Mouse (Mus musculus): Measurements from ENCODE around the gene Wfdc12. TPM values are rescaled to one million over a fixed set of nuclear protein-coding genes. Genes with fewer than 3 reads are reported as not detected.
"Not testable (repeated sequence)": the region's sequence is repeated elsewhere in the genome, so short reads cannot be mapped to it uniquely, and the experiment has no call there.

Gene Wfdc12
- not detected in 2 replicates for polyA plus RNA-seq (2016; fragmentation: Nextera tagmentation; extraction: Ambion mirVana)

- 92% methylated on average over 6 of the region's 6 CpGs for WGBS
- Histone ChIP-seq H3K4me3 (no peak within 1 kb of the TSS), H3K4me1 (no peaks in the 10 kb centered on the region), H3K36me3 (no peaks in the 10 kb centered on the region), H3K9me3 (replicated peaks) (no peaks in the 10 kb centered on the region), H3K27ac (no peak within 1 kb of the TSS), H3K27me3 (ENCODE audit: low read depth, poor library complexity, severe bottlenecking) (no peaks in the 10 kb centered on the region)
- no peak for DNase-seq (ENCODE audit: low spot score)
Measured at GRCm38 (mm10) chr2:164190576-164190975, at the start of gene Wfdc12. Wfdc12 (minus strand) TSS chr2:164190608.

- Histone ChIP-seq H3K27me3 (ENCODE audit: low read depth, poor library complexity, severe bottlenecking) (no peaks in the 10 kb centered on the region), H3K36me3 (no peaks in the 10 kb centered on the region), H3K4me1 (no peaks in the 10 kb centered on the region), H3K27ac (no peak within 1 kb of the TSS), H3K9me3 (replicated peaks) (no peaks in the 10 kb centered on the region), H3K4me3 (no peak within 1 kb of the TSS)
- DNase-seq (ENCODE audit: low spot score): no peak
- WGBS: 91% methylated on average over 3 of the region's 3 CpGs
Measured at GRCm38 (mm10) chr2:164238366-164238765, 48.0 kb upstream of the Wfdc12 start, which contains the start of gene Svs2. Svs2 (minus strand) TSS chr2:164238466.

GRCm38 (mm10) chr2:164232671-164233070 lies 42.3 kb upstream of the Wfdc12 start:
- no peak overlapping the region for H3K27ac ChIP-seq
- H3K4me3 ChIP-seq: no peak overlapping the region
- no peaks in the 10 kb centered on the region for H3K27me3 ChIP-seq (ENCODE audit: low read depth, poor library complexity, severe bottlenecking)
- DNase-seq (ENCODE audit: low spot score): no peak
- WGBS: 90% methylated on average over 8 of the region's 8 CpGs
- no peaks in the 10 kb centered on the region for H3K4me1 ChIP-seq
- no peaks in the 10 kb centered on the region for H3K9me3 ChIP-seq (replicated peaks)
- no peaks in the 10 kb centered on the region for H3K36me3 ChIP-seq

GRCm38 (mm10) chr2:164228361-164229070 lies 38.1 kb upstream of the Wfdc12 start:
- WGBS: 83% methylated on average over 8 of the region's 8 CpGs
- no peak for DNase-seq (ENCODE audit: low spot score)
- H3K4me1 ChIP-seq: no peaks in the 10 kb centered on the region
- no peak overlapping the region for H3K4me3 ChIP-seq
- no peaks in the 10 kb centered on the region for H3K27me3 ChIP-seq (ENCODE audit: low read depth, poor library complexity, severe bottlenecking)
- no peak overlapping the region for H3K27ac ChIP-seq
- no peaks in the 10 kb centered on the region for H3K9me3 ChIP-seq (replicated peaks)
- H3K36me3 ChIP-seq: no peaks in the 10 kb centered on the region

GRCm38 (mm10) chr2:164221522-164221921 lies 31.1 kb upstream of the Wfdc12 start, which contains the start of gene Wfdc15b:
Wfdc15b (minus strand) TSS chr2:164221660.
- H3K4me3 ChIP-seq: no peak within 1 kb of the TSS
- peaks cover 3% of the 10 kb centered on the region; the same call in 1 of the 2 replicates for H3K4me1 ChIP-seq
- DNase-seq (ENCODE audit: low spot score): no peak
- no peaks in the 10 kb centered on the region for H3K27me3 ChIP-seq (ENCODE audit: low read depth, poor library complexity, severe bottlenecking)
- H3K9me3 ChIP-seq (replicated peaks): no peaks in the 10 kb centered on the region
- 75% methylated on average over 11 of the region's 11 CpGs for WGBS
- no peaks in the 10 kb centered on the region for H3K36me3 ChIP-seq
- no peak within 1 kb of the TSS for H3K27ac ChIP-seq

GRCm38 (mm10) chr2:164219295-164219694 lies 28.9 kb upstream of the Wfdc12 start:
- DNase-seq (ENCODE audit: low spot score): no peak

GRCm38 (mm10) chr2:164212711-164213110 lies 22.3 kb upstream of the Wfdc12 start:
- Histone ChIP-seq H3K4me1 (no peaks in the 10 kb centered on the region), H3K27me3 (ENCODE audit: low read depth, poor library complexity, severe bottlenecking) (no peaks in the 10 kb centered on the region), H3K36me3 (no peaks in the 10 kb centered on the region), H3K27ac (no peak overlapping the region), H3K4me3 (no peak overlapping the region), H3K9me3 (replicated peaks) (no peaks in the 10 kb centered on the region)
- DNase-seq (ENCODE audit: low spot score): no peak
- WGBS: 90% methylated on average over 5 of the region's 5 CpGs

More at GRCm38 (mm10) chr2:164219295-164219694, 28.9 kb upstream of the Wfdc12 start:
- H3K9me3 ChIP-seq (replicated peaks): no peaks in the 10 kb centered on the region
- 90% methylated on average over 9 of the region's 9 CpGs for WGBS
- H3K4me3 ChIP-seq: no peak overlapping the region
- H3K27ac ChIP-seq: no peak overlapping the region
- H3K4me1 ChIP-seq: peaks cover 3% of the 10 kb centered on the region; the same call in 1 of the 2 replicates
- no peaks in the 10 kb centered on the region for H3K27me3 ChIP-seq (ENCODE audit: low read depth, poor library complexity, severe bottlenecking)
- H3K36me3 ChIP-seq: no peaks in the 10 kb centered on the region

- Histone ChIP-seq H3K9me3 (replicated peaks) (no peaks in the 10 kb centered on the region), H3K36me3 (no peaks in the 10 kb centered on the region), H3K4me3 (no peak overlapping the region), H3K27ac (no peak overlapping the region), H3K27me3 (ENCODE audit: low read depth, poor library complexity, severe bottlenecking) (no peaks in the 10 kb centered on the region), H3K4me1 (no peaks in the 10 kb centered on the region)
- no peak for DNase-seq (ENCODE audit: low spot score)
- WGBS: 86% methylated on average over 4 of the region's 4 CpGs
Measured at GRCm38 (mm10) chr2:164210892-164211291, 20.5 kb upstream of the Wfdc12 start.

- Histone ChIP-seq H3K4me1 (no peaks in the 10 kb centered on the region), H3K9me3 (replicated peaks) (no peaks in the 10 kb centered on the region), H3K36me3 (no peaks in the 10 kb centered on the region), H3K4me3 (no peak overlapping the region), H3K27ac (no peak overlapping the region), H3K27me3 (ENCODE audit: low read depth, poor library complexity, severe bottlenecking) (no peaks in the 10 kb centered on the region)
- WGBS: 80% methylated on average over 4 of the region's 4 CpGs
- no peak for DNase-seq (ENCODE audit: low spot score)
Measured at GRCm38 (mm10) chr2:164206676-164207075, 16.3 kb upstream of the Wfdc12 start.

GRCm38 (mm10) chr2:164206011-164206410 lies 15.6 kb upstream of the Wfdc12 start:
- not testable (repeated sequence) for H3K27ac ChIP-seq; H3K27me3 ChIP-seq (ENCODE audit: low read depth, poor library complexity, severe bottlenecking); DNase-seq (ENCODE audit: low spot score); H3K9me3 ChIP-seq (replicated peaks); H3K4me3 ChIP-seq; H3K36me3 ChIP-seq; H3K4me1 ChIP-seq
- 91% methylated on average over 10 of the region's 10 CpGs for WGBS

GRCm38 (mm10) chr2:164199626-164200327 lies 9.4 kb upstream of the Wfdc12 start, which contains the start of gene Wfdc15a:
Wfdc15a (minus strand) TSS chr2:164200130.
- Histone ChIP-seq H3K4me1 (peaks cover 3% of the 10 kb centered on the region; the same call in 1 of the 2 replicates), H3K4me3 (no peak within 1 kb of the TSS), H3K9me3 (replicated peaks) (no peaks in the 10 kb centered on the region), H3K36me3 (no peaks in the 10 kb centered on the region), H3K27me3 (ENCODE audit: low read depth, poor library complexity, severe bottlenecking) (no peaks in the 10 kb centered on the region), H3K27ac (no peak within 1 kb of the TSS)
- WGBS: 86% methylated on average over 20 of the region's 20 CpGs
- no peak for DNase-seq (ENCODE audit: low spot score)

GRCm38 (mm10) chr2:164196700-164196990 lies 6.2 kb upstream of the Wfdc12 start:
- WGBS: 95% methylated on average over 5 of the region's 5 CpGs
- no peak for DNase-seq (ENCODE audit: low spot score)

GRCm38 (mm10) chr2:164195971-164196699 lies 5.7 kb upstream of the Wfdc12 start:
- no peak for DNase-seq (ENCODE audit: low spot score)
- H3K9me3 ChIP-seq (replicated peaks): no peaks in the 10 kb centered on the region

More at GRCm38 (mm10) chr2:164196700-164196990, 6.2 kb upstream of the Wfdc12 start:
- H3K4me3 ChIP-seq: no peak overlapping the region
- no peaks in the 10 kb centered on the region for H3K36me3 ChIP-seq
- H3K9me3 ChIP-seq (replicated peaks): no peaks in the 10 kb centered on the region
- peaks cover 3% of the 10 kb centered on the region; the same call in 1 of the 2 replicates for H3K4me1 ChIP-seq
- H3K27ac ChIP-seq: no peak overlapping the region
- no peaks in the 10 kb centered on the region for H3K27me3 ChIP-seq (ENCODE audit: low read depth, poor library complexity, severe bottlenecking)

More at GRCm38 (mm10) chr2:164195971-164196699, 5.7 kb upstream of the Wfdc12 start:
- Histone ChIP-seq H3K36me3 (no peaks in the 10 kb centered on the region), H3K4me3 (no peak overlapping the region), H3K27me3 (ENCODE audit: low read depth, poor library complexity, severe bottlenecking) (no peaks in the 10 kb centered on the region), H3K27ac (no peak overlapping the region), H3K4me1 (peaks cover 3% of the 10 kb centered on the region; the same call in 1 of the 2 replicates)
- WGBS: 92% methylated on average over 5 of the region's 5 CpGs

All from limb, embryonic 10.5 days (tissue).